Mouse (Mus musculus): ENCODE data around the gene Eef1g. TPM values are rescaled to one million over a fixed set of nuclear protein-coding genes. Genes with fewer than 3 reads are reported as not detected.

The Eef1g gene
- polyA plus RNA-seq, 1 experiment from 2014 or later: 472 TPM

- Histone ChIP-seq H3K9ac (ENCODE audit: low read length) (no peak overlapping the region), H3K4me1 (replicated peaks; ENCODE audit: control insufficient read depth, insufficient read depth, low read length) (peaks cover 21% of the 10 kb centered on the region), H3K4me3 (ENCODE audit: low read depth, low read length) (no peak overlapping the region), H3K27ac (ENCODE audit: low read depth, low read length) (peak overlapping the region; percentile 1; the same call in 1 of the 2 replicates), H3K4me2 (ENCODE audit: low read depth, low read length, severe bottlenecking) (no peak overlapping the region), H3K27me3 (ENCODE audit: control insufficient read depth, insufficient read depth, low read length) (no peaks in the 10 kb centered on the region; the same call in 1 of the 2 replicates), H3K9me3 (ENCODE audit: control insufficient read depth, low read length) (no peaks in the 10 kb centered on the region), H3K36me3 (ENCODE audit: control insufficient read depth, insufficient read depth, low read length) (peaks cover 13% of the 10 kb centered on the region)
- DNase-seq (ENCODE audit: low spot score) (no peak), ATAC-seq (replicated peaks; ENCODE audit: low FRiP score) (no peak)
- WGBS: 63% methylated on average over 4 of the region's 4 CpGs
Measured at GRCm38 (mm10) chr19:8983150-8983650, 16.4 kb downstream of the Eef1g start.

GRCm38 (mm10) chr19:8984255-8984868, 17.5 kb downstream of the Eef1g start:
- peaks cover 7% of the 10 kb centered on the region for H3K27me3 ChIP-seq (ENCODE audit: control insufficient read depth, insufficient read depth, low read length)
- H3K4me2 ChIP-seq (ENCODE audit: low read depth, low read length, severe bottlenecking): peak overlapping the region; percentile 26
- DNase-seq (ENCODE audit: low spot score) (peak; percentile 85), ATAC-seq (replicated peaks; ENCODE audit: low FRiP score) (peak; percentile 88)
- 8% methylated on average over 7 of the region's 7 CpGs for WGBS
- H3K9me3 ChIP-seq (ENCODE audit: control insufficient read depth, low read length): no peaks in the 10 kb centered on the region
- peaks cover 27% of the 10 kb centered on the region for H3K4me1 ChIP-seq (replicated peaks; ENCODE audit: control insufficient read depth, insufficient read depth, low read length)
- H3K36me3 ChIP-seq (ENCODE audit: control insufficient read depth, insufficient read depth, low read length): peaks cover 4% of the 10 kb centered on the region
- peak overlapping the region; percentile 35; the same call in 1 of the 2 replicates for H3K9ac ChIP-seq (ENCODE audit: low read length)
- H3K4me3 ChIP-seq (ENCODE audit: low read depth, low read length): no peak overlapping the region
- H3K27ac ChIP-seq (ENCODE audit: low read depth, low read length): peak overlapping the region; percentile 44

GRCm38 (mm10) chr19:8985891-8986290, 19.1 kb downstream of the Eef1g start:
- ATAC-seq (replicated peaks; ENCODE audit: low FRiP score) (no peak), DNase-seq (ENCODE audit: low spot score) (no peak)
- no peaks in the 10 kb centered on the region for H3K36me3 ChIP-seq (ENCODE audit: control insufficient read depth, insufficient read depth, low read length)
- no peaks in the 10 kb centered on the region for H3K9me3 ChIP-seq (ENCODE audit: control insufficient read depth, low read length)
- H3K4me1 ChIP-seq (replicated peaks; ENCODE audit: control insufficient read depth, insufficient read depth, low read length): peaks cover 27% of the 10 kb centered on the region
- peaks cover 7% of the 10 kb centered on the region for H3K27me3 ChIP-seq (ENCODE audit: control insufficient read depth, insufficient read depth, low read length)
- 77% methylated on average over 5 of the region's 5 CpGs for WGBS
- H3K27ac ChIP-seq (ENCODE audit: low read depth, low read length): no peak overlapping the region
- H3K4me2 ChIP-seq (ENCODE audit: low read depth, low read length, severe bottlenecking): no peak overlapping the region
- H3K4me3 ChIP-seq (ENCODE audit: low read depth, low read length): no peak overlapping the region
- H3K9ac ChIP-seq (ENCODE audit: low read length): no peak overlapping the region

- Histone ChIP-seq H3K4me2 (ENCODE audit: low read depth, low read length, severe bottlenecking) (no peak overlapping the region), H3K9ac (ENCODE audit: low read length) (no peak overlapping the region), H3K27me3 (ENCODE audit: control insufficient read depth, insufficient read depth, low read length) (peaks cover 7% of the 10 kb centered on the region), H3K9me3 (ENCODE audit: control insufficient read depth, low read length) (no peaks in the 10 kb centered on the region), H3K4me3 (ENCODE audit: low read depth, low read length) (no peak overlapping the region), H3K36me3 (ENCODE audit: control insufficient read depth, insufficient read depth, low read length) (no peaks in the 10 kb centered on the region), H3K27ac (ENCODE audit: low read depth, low read length) (no peak overlapping the region), H3K4me1 (replicated peaks; ENCODE audit: control insufficient read depth, insufficient read depth, low read length) (peaks cover 24% of the 10 kb centered on the region)
- no peak for ATAC-seq (replicated peaks; ENCODE audit: low FRiP score)
- 50% methylated on average over 2 of the region's 2 CpGs for WGBS
- DNase-seq (ENCODE audit: low spot score): no peak
Measured at GRCm38 (mm10) chr19:8987816-8988215, 21.0 kb downstream of the Eef1g start.

GRCm38 (mm10) chr19:8988346-8989065, 21.7 kb downstream of the Eef1g start:
- Histone ChIP-seq H3K27ac (ENCODE audit: low read depth, low read length) (no peak overlapping the region), H3K27me3 (ENCODE audit: control insufficient read depth, insufficient read depth, low read length) (peaks cover 7% of the 10 kb centered on the region), H3K9ac (ENCODE audit: low read length) (peak overlapping the region; percentile 61), H3K36me3 (ENCODE audit: control insufficient read depth, insufficient read depth, low read length) (no peaks in the 10 kb centered on the region), H3K4me2 (ENCODE audit: low read depth, low read length, severe bottlenecking) (peak overlapping the region; percentile 99), H3K4me1 (replicated peaks; ENCODE audit: control insufficient read depth, insufficient read depth, low read length) (peaks cover 19% of the 10 kb centered on the region), H3K9me3 (ENCODE audit: control insufficient read depth, low read length) (no peaks in the 10 kb centered on the region), H3K4me3 (ENCODE audit: low read depth, low read length) (peak overlapping the region; percentile 51)
- WGBS: 12% methylated on average over 15 of the region's 15 CpGs
- no peak for DNase-seq (ENCODE audit: low spot score)
- ATAC-seq (replicated peaks; ENCODE audit: low FRiP score): no peak

GRCm38 (mm10) chr19:8989066-8989566, 22.3 kb downstream of the Eef1g start, which contains the start of gene Ahnak:
TSS of gene Ahnak (plus strand) at chr19:8989284.
- under 1% methylated on average over 42 of the region's 42 CpGs for WGBS
- Histone ChIP-seq H3K4me3 (ENCODE audit: low read depth, low read length) (peak within 1 kb of the TSS; percentile 51), H3K36me3 (ENCODE audit: control insufficient read depth, insufficient read depth, low read length) (no peaks in the 10 kb centered on the region), H3K27me3 (ENCODE audit: control insufficient read depth, insufficient read depth, low read length) (peaks cover 7% of the 10 kb centered on the region), H3K9me3 (ENCODE audit: control insufficient read depth, low read length) (no peaks in the 10 kb centered on the region), H3K9ac (ENCODE audit: low read length) (peak within 1 kb of the TSS; percentile 61), H3K4me2 (ENCODE audit: low read depth, low read length, severe bottlenecking) (peak within 1 kb of the TSS; percentile 99), H3K27ac (ENCODE audit: low read depth, low read length) (0 out of 2 replicates have a peak within 1 kb of the TSS, but pooled peaks have one; percentile 25), H3K4me1 (replicated peaks; ENCODE audit: control insufficient read depth, insufficient read depth, low read length) (peaks cover 14% of the 10 kb centered on the region)
- DNase-seq (ENCODE audit: low spot score) (peak; percentile 81), ATAC-seq (replicated peaks; ENCODE audit: low FRiP score) (peak; percentile 42)

GRCm38 (mm10) chr19:8989567-8990431, 23.0 kb downstream of the Eef1g start:
- H3K4me1 ChIP-seq (replicated peaks; ENCODE audit: control insufficient read depth, insufficient read depth, low read length): peaks cover 9% of the 10 kb centered on the region
- peak overlapping the region; percentile 51 for H3K4me3 ChIP-seq (ENCODE audit: low read depth, low read length)
- WGBS: under 1% methylated on average over 53 of the region's 53 CpGs
- H3K9me3 ChIP-seq (ENCODE audit: control insufficient read depth, low read length): no peaks in the 10 kb centered on the region
- H3K27ac ChIP-seq (ENCODE audit: low read depth, low read length): 0 out of 2 replicates have a peak overlapping the region, but pooled peaks have one; percentile 25
- ATAC-seq (replicated peaks; ENCODE audit: low FRiP score) (peak; percentile 80), DNase-seq (ENCODE audit: low spot score) (peak; percentile 85)
- peak overlapping the region; percentile 61 for H3K9ac ChIP-seq (ENCODE audit: low read length)
- peaks cover 7% of the 10 kb centered on the region for H3K27me3 ChIP-seq (ENCODE audit: control insufficient read depth, insufficient read depth, low read length)
- peak overlapping the region; percentile 99 for H3K4me2 ChIP-seq (ENCODE audit: low read depth, low read length, severe bottlenecking)
- H3K36me3 ChIP-seq (ENCODE audit: control insufficient read depth, insufficient read depth, low read length): no peaks in the 10 kb centered on the region

Data from forebrain, embryonic 11.5 days (tissue).